Mouse (Mus musculus) neural tube, embryonic 14.5 days (tissue): ENCODE data around the gene Zdhhc17. TPM values are rescaled to one million over a fixed set of nuclear protein-coding genes. Genes with fewer than 3 reads are reported as not detected.

Experiments
- ATAC-seq: fragments of 200-750 bp; cut with Nextera tagmentation; 2 replicates; pipeline ENCODE4 v1.8.0; 2017; ENCODE audit warnings: low read depth, mild to moderate bottlenecking, moderate TSS enrichment, moderate library complexity
- H3K27ac ChIP-seq: fragments of 300-500 bp; sonication (generic); 2 replicates; pipeline ENCODE4 v1.5.1; 2014; ENCODE audit warnings: low read depth, mild to moderate bottlenecking, control low read depth, low read length, moderate library complexity, mixed read lengths
- H3K27me3 ChIP-seq: fragments of 300-500 bp; sonication (generic); 2 replicates; pipeline ENCODE4 v1.6.1; 2014; ENCODE audit warnings: low read length; ENCODE audit not compliant: control insufficient read depth, insufficient read depth
- H3K36me3 ChIP-seq: fragments of 300-500 bp; sonication (generic); 2 replicates; pipeline ENCODE4 v1.6.1; 2014; ENCODE audit warnings: low read length, mixed read lengths; ENCODE audit not compliant: control insufficient read depth, insufficient read depth
- H3K4me1 ChIP-seq: fragments of 300-500 bp; sonication (generic); 2 replicates; pipeline ENCODE4 v1.6.1; 2014; ENCODE audit warnings: low read length; ENCODE audit not compliant: control insufficient read depth, insufficient read depth
- H3K4me2 ChIP-seq: fragments of 300-500 bp; sonication (generic); 2 replicates; pipeline ENCODE4 v1.6.1; 2014; ENCODE audit warnings: mild to moderate bottlenecking, low read depth, low read length, control low read depth
- H3K4me3 ChIP-seq: fragments of 300-500 bp; sonication (generic); 2 replicates; pipeline ENCODE4 v1.5.1; 2014; ENCODE audit warnings: low read depth, low read length, control low read depth, mixed read lengths
- H3K9ac ChIP-seq: fragments of 300-500 bp; sonication (generic); replicated peaks from 2 replicates; pipeline ENCODE4 v1.6.1; 2014; ENCODE audit warnings: low read depth, mild to moderate bottlenecking, control low read depth, low read length, mixed read lengths
- H3K9me3 ChIP-seq: fragments of 300-500 bp; sonication (generic); 2 replicates; pipeline ENCODE4 v1.6.1; 2016; ENCODE audit warnings: low read length; ENCODE audit not compliant: control insufficient read depth
- WGBS: fragments of 180-500 bp; shearing (Covaris S2); extraction: QIAGEN DNeasy Blood & Tissue Kit; methylation state at CpG from one replicate; pipeline ENCODE4 v1.1.7; 2014; 5-methylcytosine and 5-hydroxymethylcytosine counted together
- polyA plus RNA-seq: library from polyadenylated mRNA; unstranded; fragments of >200 nt; fragmentation: Nextera tagmentation; extraction: Ambion mirVana; gene quantifications from 2 replicates; pipeline ENCODE4 v1.2.1, GENCODE M21; 2014

Zdhhc17 gene
- polyA plus RNA-seq, 1 experiment from 2014 or later: 90.4 TPM

DNA sequence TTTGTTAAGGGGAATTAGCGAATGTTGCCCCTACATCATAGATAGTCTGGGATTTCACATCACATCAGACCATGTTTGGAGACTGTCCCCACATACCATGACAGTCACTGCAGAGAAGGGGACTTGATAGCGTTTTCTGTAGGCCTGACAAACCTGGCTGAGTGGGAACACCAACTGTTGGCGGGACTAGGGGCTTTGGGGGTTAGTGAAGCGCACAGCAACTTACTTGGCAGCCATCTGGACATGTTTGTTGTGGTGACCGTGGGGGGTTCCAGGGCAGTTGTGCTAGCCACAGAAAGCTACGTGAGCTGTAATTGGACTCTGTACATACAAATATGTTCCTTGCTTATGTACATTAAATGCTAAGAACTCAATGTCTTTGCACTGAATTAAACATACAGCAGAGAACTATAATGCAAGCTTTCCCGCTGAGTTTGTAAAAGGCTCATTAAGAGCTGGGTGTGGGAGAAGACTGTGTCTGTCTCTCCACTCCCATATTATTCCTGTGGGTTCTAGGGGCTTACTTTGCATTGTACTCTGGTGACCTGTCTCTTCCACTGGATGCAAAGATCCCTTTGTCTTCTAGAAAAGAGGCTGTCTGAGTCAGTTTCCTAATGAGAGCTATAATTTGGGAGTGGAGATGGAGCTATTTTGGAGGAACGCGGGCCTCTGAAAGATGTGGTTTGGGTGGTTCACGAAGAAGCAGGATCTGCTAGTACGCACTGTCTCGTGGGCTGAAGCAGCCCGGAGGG is 78.6 kb downstream of the Zdhhc17 start:
- H3K4me2 ChIP-seq: peak overlapping the region; percentile 29
- no peaks in the 10 kb centered on the region for H3K36me3 ChIP-seq
- 22% methylated on average over 13 of the region's 13 CpGs for WGBS
- no peak overlapping the region; the same call in 1 of the 2 replicates for H3K9ac ChIP-seq
- H3K27me3 ChIP-seq: no peaks in the 10 kb centered on the region
- peak overlapping the region; percentile 83 for H3K27ac ChIP-seq
- H3K9me3 ChIP-seq: no peaks in the 10 kb centered on the region
- H3K4me3 ChIP-seq: no peak overlapping the region
- H3K4me1 ChIP-seq: peaks cover 31% of the 10 kb centered on the region
- ATAC-seq: peak; percentile 58; the same call in 1 of the 2 replicates

DNA sequence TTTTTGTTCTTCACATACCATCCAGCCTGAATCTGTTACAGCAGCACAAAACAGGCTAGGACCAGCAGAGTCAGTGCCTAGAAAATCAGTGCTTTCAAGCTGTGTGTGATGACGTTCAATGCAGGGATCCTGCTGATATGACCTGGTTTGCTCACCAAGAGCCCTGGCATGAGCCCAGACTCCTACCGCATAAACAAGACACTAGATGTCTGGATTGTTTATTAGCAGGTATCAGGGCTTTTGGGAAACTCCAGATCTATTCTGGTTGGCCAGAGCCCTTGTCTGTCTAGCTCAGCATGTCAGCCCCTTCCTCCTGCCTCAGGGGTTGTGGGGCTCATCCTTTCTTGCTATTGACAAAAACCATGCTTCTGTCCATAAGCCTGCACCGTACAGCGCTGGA is 80.2 kb downstream of the Zdhhc17 start:
- WGBS: 46% methylated on average over 4 of the region's 4 CpGs
- Histone ChIP-seq H3K36me3 (no peaks in the 10 kb centered on the region), H3K9ac (no peak overlapping the region), H3K4me3 (no peak overlapping the region), H3K4me1 (peaks cover 31% of the 10 kb centered on the region), H3K4me2 (no peak overlapping the region), H3K9me3 (no peaks in the 10 kb centered on the region), H3K27me3 (no peaks in the 10 kb centered on the region), H3K27ac (0 out of 2 replicates have a peak overlapping the region, but pooled peaks have one; percentile 16)
- ATAC-seq: no peak

DNA sequence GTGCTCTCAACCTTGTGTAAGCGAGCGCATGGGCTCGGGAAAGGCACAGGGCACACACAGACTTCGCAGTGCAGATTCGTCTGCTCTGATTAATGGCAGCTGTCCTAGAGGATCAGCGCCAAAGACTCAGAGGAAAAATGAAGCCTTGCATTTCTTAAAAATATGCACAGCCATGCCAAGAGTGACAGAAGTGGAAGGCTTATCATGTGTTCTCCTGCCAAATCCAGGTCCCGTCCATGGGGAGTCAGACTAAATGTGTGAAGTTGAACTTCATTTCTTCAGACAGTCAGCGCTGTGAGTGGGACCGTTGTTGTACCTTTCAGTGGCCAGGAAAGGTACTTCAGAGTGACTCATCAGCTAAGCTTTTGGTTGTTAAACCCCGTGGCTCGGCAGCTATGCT is 82.4 kb downstream of the Zdhhc17 start:
- peak overlapping the region; percentile 39; the same call in 1 of the 2 replicates for H3K27ac ChIP-seq
- no peak overlapping the region for H3K4me3 ChIP-seq
- peaks cover 37% of the 10 kb centered on the region for H3K4me1 ChIP-seq
- no peak overlapping the region for H3K4me2 ChIP-seq
- no peaks in the 10 kb centered on the region for H3K9me3 ChIP-seq
- H3K36me3 ChIP-seq: no peaks in the 10 kb centered on the region
- 63% methylated on average over 11 of the region's 11 CpGs for WGBS
- H3K9ac ChIP-seq: no peak overlapping the region
- ATAC-seq: no peak
- H3K27me3 ChIP-seq: no peaks in the 10 kb centered on the region

DNA sequence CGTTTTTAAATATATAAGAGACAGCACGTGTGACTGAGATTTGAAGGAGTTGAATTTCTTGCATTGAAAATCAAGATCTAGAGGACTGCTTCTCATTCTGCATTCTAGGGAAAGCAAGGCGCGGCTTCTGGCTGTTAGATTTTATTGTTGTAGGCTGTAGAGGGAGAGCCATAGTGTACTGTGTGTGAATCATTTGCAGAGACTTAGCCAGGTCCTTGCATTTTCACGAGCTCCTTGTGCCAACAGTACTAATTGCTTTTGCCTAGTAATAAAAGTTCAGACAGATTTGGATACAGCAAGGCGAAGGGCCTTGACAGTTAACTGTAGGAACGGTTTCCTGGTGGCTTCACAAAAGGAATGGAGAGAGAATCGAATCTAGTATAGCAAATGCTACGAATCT is 87.3 kb downstream of the Zdhhc17 start:
- H3K27ac ChIP-seq: no peak overlapping the region
- ATAC-seq: no peak
- no peak overlapping the region for H3K9ac ChIP-seq
- H3K9me3 ChIP-seq: no peaks in the 10 kb centered on the region
- H3K4me1 ChIP-seq: peaks cover 14% of the 10 kb centered on the region; the same call in 1 of the 2 replicates
- 0 out of 2 replicates have a peak overlapping the region, but pooled peaks have one; percentile 8 for H3K4me3 ChIP-seq
- peak overlapping the region; percentile 86; the same call in 1 of the 2 replicates for H3K4me2 ChIP-seq
- 61% methylated on average over 9 of the region's 9 CpGs for WGBS
- H3K36me3 ChIP-seq: no peaks in the 10 kb centered on the region
- H3K27me3 ChIP-seq: no peaks in the 10 kb centered on the region

DNA sequence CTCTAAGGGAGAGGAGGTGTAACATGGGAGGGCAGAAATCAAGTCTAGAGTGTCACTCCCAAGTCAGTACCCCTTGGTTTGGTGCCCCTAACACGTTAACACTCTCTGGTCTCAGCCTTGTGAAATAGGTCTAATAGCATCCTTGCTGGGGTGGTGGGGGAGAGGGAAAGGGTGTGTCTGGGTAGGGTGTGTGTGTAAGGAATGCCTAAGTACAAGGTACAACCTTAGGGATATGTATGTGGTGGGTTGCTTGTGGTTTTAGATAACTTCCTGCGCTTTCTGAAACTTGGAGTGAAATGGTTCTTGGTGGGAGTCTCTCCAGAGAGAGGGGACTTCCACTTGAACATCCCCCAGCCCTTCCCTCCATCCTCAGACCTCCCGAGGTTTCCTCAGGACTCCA is 88.0 kb downstream of the Zdhhc17 start:
- Histone ChIP-seq H3K27me3 (no peaks in the 10 kb centered on the region), H3K27ac (no peak overlapping the region), H3K36me3 (no peaks in the 10 kb centered on the region), H3K9me3 (no peaks in the 10 kb centered on the region), H3K9ac (no peak overlapping the region), H3K4me1 (peaks cover 14% of the 10 kb centered on the region; the same call in 1 of the 2 replicates), H3K4me2 (peak overlapping the region; percentile 86), H3K4me3 (no peak overlapping the region)
- WGBS: 62% methylated on average over 3 of the region's 3 CpGs
- no peak for ATAC-seq

DNA sequence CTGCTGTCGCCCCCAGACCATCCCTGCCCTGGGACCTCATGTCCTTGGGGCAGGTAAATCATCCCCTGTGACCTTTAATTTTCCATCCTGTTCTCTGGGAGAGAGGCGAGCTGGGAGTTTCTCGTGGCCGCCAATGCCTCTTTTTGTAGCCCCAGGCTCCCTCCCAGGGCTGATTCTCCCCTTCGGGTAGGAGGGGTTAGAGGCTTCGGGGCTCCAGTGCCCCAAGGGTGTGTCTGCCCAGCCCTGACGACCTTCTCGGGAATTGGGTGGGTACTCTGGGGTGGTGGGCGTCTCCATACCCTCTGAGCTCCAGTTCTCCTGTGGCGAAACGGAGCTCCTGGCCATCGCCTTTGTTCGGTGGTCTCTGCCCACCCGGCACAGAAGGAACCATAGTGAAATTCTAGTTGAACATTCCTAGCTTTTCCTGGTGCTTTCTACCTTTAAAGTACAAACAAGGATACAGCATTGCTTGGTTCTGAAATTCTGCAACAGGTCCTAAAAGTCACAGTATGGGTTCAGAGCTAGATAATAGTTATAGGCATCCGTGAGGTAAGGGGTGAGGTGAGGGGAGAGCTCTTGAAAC is 89.5 kb downstream of the Zdhhc17 start:
- peaks cover 14% of the 10 kb centered on the region; the same call in 1 of the 2 replicates for H3K4me1 ChIP-seq
- H3K9me3 ChIP-seq: no peaks in the 10 kb centered on the region
- H3K27ac ChIP-seq: peak overlapping the region; percentile 85
- peak; percentile 54 for ATAC-seq
- no peaks in the 10 kb centered on the region for H3K36me3 ChIP-seq
- H3K4me3 ChIP-seq: peak overlapping the region; percentile 73
- peak overlapping the region; percentile 86 for H3K9ac ChIP-seq
- H3K4me2 ChIP-seq: peak overlapping the region; percentile 86
- WGBS: 1% methylated on average over 15 of the region's 15 CpGs
- H3K27me3 ChIP-seq: no peaks in the 10 kb centered on the region

DNA sequence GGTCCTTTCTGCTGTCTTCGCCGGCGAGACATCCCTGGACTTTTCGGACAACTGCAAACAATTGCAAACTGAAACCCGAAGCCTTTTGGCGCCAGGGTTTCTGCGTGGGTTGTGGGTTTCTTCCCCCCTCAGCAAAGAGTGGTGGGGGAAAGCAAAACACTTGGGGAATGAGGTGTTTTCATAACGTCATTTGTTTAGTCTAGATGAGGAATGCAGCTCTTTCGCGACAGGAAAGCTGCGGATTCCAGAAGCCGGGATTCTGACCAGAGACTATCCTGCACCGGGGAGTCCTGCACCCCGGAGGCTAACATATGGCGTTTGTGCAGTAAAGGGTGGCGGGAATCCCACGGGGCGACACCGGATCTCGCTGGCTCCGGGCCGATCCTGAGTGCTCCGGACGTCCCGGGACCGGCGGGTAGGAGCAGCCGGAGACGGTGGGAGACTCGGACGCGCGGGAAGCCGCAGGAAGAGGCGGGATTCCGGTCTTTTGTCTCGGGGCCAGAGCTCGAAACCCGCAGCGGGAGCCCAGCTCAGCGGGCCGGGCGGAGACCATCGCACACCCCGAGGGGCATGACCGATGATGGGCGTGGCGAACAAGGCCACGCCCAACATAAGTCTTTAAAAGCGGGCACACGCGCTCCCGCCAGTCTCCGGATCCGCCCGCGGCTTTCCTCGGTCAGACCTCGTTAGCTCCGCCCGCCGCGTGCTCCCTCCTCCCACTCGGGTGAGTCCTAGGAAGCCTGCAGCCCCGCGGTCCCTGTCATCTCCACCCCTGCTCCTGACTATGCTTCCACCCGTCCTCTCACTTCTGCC is 90.2 kb downstream of the Zdhhc17 start, which contains the start of gene Csrp2:
Csrp2 (plus strand) TSS at position 259 of the 813 bp plus-strand sequence.
- Histone ChIP-seq H3K27ac (peak within 1 kb of the TSS; percentile 85), H3K9me3 (no peaks in the 10 kb centered on the region), H3K27me3 (no peaks in the 10 kb centered on the region), H3K4me2 (peak within 1 kb of the TSS; percentile 86), H3K4me3 (peak within 1 kb of the TSS; percentile 73), H3K4me1 (peaks cover 14% of the 10 kb centered on the region; the same call in 1 of the 2 replicates), H3K36me3 (no peaks in the 10 kb centered on the region), H3K9ac (peak within 1 kb of the TSS; percentile 86)
- peak; percentile 94 for ATAC-seq
- under 1% methylated on average over 67 of the region's 67 CpGs for WGBS

DNA sequence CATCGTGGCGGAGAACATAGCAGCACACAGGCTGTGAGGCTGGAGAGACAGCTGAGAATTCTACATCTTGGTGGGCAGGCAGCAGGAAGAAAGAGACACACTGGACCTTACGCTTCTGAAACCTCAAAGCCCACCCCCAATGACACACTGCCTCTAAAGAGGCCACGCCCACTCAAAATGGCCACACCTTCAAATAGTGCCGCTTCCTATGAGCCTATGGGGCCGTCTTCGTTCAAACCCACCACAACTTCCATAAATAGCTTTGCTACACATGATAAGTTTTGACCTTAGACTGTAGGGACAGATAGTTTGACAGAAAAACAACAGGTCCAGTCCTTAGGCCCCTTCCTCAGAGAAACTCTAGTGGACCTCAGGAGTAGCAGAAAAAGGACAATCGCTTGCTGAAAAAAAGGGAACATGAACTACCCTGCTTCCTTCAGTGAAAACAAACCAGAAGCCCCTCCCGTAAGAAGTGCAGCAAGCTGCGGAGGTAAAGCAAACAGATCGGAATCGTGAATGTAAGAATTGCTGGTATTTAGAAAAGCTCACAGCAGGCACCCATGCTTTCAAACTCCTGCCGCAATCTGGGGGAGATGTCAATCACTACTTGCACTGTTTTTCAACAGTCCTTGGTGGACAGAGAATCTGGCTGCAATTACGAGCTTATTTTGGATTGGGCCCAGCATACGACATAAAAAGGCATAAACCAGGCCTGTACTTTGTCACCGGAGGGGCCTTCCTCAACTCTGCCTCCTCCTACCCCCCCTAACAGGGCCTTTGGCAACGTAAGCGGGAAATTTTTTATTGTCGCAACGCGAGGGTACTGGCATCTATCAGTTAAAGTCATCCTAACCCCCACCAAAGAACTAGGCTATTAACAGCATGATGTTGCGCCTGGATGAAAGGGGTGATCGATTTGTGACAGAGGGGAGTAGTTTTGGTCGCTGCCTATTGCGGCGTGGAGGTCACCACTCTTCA is 91.2 kb downstream of the Zdhhc17 start:
- Histone ChIP-seq H3K36me3 (no peaks in the 10 kb centered on the region), H3K9ac (peak overlapping the region; percentile 86), H3K4me3 (peak overlapping the region; percentile 73), H3K4me1 (peaks cover 11% of the 10 kb centered on the region; the same call in 1 of the 2 replicates), H3K27ac (peak overlapping the region; percentile 85; the same call in 1 of the 2 replicates), H3K27me3 (no peaks in the 10 kb centered on the region), H3K9me3 (no peaks in the 10 kb centered on the region), H3K4me2 (peak overlapping the region; percentile 86)
- ATAC-seq: no peak
- whole genome bisulfite sequencing: 14% methylated on average over 26 of the region's 26 CpGs
